Mouse (Mus musculus) midbrain, embryonic 14.5 days (tissue): ENCODE data around the gene Mdfi. TPM values are rescaled to one million over a fixed set of nuclear protein-coding genes. Genes with fewer than 3 reads are reported as not detected.

ENCODE experiments used
- ATAC-seq: fragments of 200-750 bp; cut with Nextera tagmentation; 2 replicates; pipeline ENCODE4 v1.8.0; 2017; ENCODE audit warnings: moderate number of reproducible peaks, moderate library complexity; ENCODE audit not compliant: low FRiP score, low TSS enrichment
- DNase-seq: peaks from one replicate; pipeline ENCODE4 v3.0.0-alpha.2; 2015
- H3K27ac ChIP-seq: fragments of 300-500 bp; sonication (generic); replicated peaks from 2 replicates; pipeline ENCODE4 v1.5.1; 2014; ENCODE audit warnings: mild to moderate bottlenecking, low read depth, low read length, moderate library complexity
- H3K27me3 ChIP-seq: fragments of 300-500 bp; sonication (generic); 2 replicates; pipeline ENCODE4 v1.6.1; 2014; ENCODE audit warnings: low read length, control low read depth, mixed read lengths; ENCODE audit not compliant: control insufficient read depth, insufficient read depth
- H3K36me3 ChIP-seq: fragments of 300-500 bp; sonication (generic); 2 replicates; pipeline ENCODE4 v1.6.1; 2014; ENCODE audit warnings: low read length, control low read depth; ENCODE audit not compliant: control insufficient read depth, insufficient read depth
- H3K4me1 ChIP-seq: fragments of 300-500 bp; sonication (generic); 2 replicates; pipeline ENCODE4 v1.6.1; 2014; ENCODE audit warnings: mild to moderate bottlenecking, antibody characterized with exemption, low read length, control low read depth; ENCODE audit not compliant: control insufficient read depth, insufficient read depth
- H3K4me2 ChIP-seq: fragments of 300-500 bp; sonication (generic); 2 replicates; pipeline ENCODE4 v1.6.1; 2014; ENCODE audit warnings: mild to moderate bottlenecking, low read length, moderate library complexity
- H3K4me3 ChIP-seq: fragments of 300-500 bp; sonication (generic); replicated peaks from 2 replicates; pipeline ENCODE4 v1.5.1; 2014; ENCODE audit warnings: low read depth, low read length
- H3K9ac ChIP-seq: fragments of 300-500 bp; sonication (generic); replicated peaks from 2 replicates; pipeline ENCODE4 v1.6.1; 2014; ENCODE audit warnings: mild to moderate bottlenecking, low read length, moderate library complexity
- H3K9me3 ChIP-seq: fragments of 300-500 bp; sonication (generic); 2 replicates; pipeline ENCODE4 v1.6.1; 2016; ENCODE audit warnings: low read length, control low read depth, mixed read lengths; ENCODE audit not compliant: control insufficient read depth
- WGBS: fragments of 180-500 bp; shearing (Covaris S2); extraction: QIAGEN DNeasy Blood & Tissue Kit; methylation state at CpG from one replicate; pipeline ENCODE4 v1.1.7; 2014; 5-methylcytosine and 5-hydroxymethylcytosine counted together
- polyA plus RNA-seq: library from polyadenylated mRNA; unstranded; fragments of >200 nt; fragmentation: Nextera tagmentation; extraction: Ambion mirVana; gene quantifications from 2 replicates; pipeline ENCODE4 v1.2.1, GENCODE M21; 2014

Mdfi gene
- polyA plus RNA-seq, 1 experiment from 2014 or later, result 8.3 TPM

DNA sequence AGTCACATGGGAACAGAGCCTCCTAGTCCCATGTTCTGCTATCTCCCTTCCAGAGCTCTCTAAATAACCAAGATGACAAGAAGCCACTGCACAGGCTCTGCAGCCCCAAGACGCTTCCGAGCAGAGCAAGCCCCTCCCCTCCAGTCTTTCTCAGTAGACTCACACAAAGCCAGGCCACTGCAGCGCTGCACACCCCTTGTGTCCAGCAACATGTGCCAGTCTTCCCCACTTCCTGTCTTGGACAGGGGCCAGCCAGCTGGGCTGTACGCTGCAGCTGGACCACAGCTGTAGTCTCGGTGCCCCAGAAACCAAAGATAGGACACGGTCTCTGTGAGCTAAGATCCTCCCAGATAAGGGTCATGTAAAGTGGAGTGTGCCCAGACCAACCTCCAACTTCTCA is 3.3 kb upstream of the Mdfi start:
- Histone ChIP-seq H3K36me3 (no peaks in the 10 kb centered on the region), H3K9me3 (no peaks in the 10 kb centered on the region), H3K4me2 (no peak overlapping the region), H3K27me3 (peaks cover 30% of the 10 kb centered on the region), H3K4me3 (no peak overlapping the region), H3K27ac (no peak overlapping the region), H3K4me1 (peaks cover 7% of the 10 kb centered on the region; the same call in 1 of the 2 replicates), H3K9ac (no peak overlapping the region)
- ATAC-seq, result no peak
- WGBS, result 59% methylated on average over 6 of the region's 6 CpGs
- DNase-seq, result no peak

- H3K4me3 ChIP-seq, result peak overlapping the region; percentile 50
- ATAC-seq (no peak), DNase-seq (no peak)
- H3K36me3 ChIP-seq, result no peaks in the 10 kb centered on the region
- H3K27me3 ChIP-seq, result peaks cover 34% of the 10 kb centered on the region
- peak overlapping the region; percentile 88 for H3K4me2 ChIP-seq
- under 1% methylated on average over 45 of the region's 45 CpGs for WGBS
- H3K4me1 ChIP-seq, result peaks cover 15% of the 10 kb centered on the region; the same call in 1 of the 2 replicates
- H3K9me3 ChIP-seq, result no peaks in the 10 kb centered on the region
- H3K27ac ChIP-seq, result no peak overlapping the region
- peak overlapping the region; percentile 20; the same call in 1 of the 2 replicates for H3K9ac ChIP-seq
Measured at GRCm38 (mm10) chr17:47833628-47834481, 636 bp downstream of the Mdfi start.

DNA sequence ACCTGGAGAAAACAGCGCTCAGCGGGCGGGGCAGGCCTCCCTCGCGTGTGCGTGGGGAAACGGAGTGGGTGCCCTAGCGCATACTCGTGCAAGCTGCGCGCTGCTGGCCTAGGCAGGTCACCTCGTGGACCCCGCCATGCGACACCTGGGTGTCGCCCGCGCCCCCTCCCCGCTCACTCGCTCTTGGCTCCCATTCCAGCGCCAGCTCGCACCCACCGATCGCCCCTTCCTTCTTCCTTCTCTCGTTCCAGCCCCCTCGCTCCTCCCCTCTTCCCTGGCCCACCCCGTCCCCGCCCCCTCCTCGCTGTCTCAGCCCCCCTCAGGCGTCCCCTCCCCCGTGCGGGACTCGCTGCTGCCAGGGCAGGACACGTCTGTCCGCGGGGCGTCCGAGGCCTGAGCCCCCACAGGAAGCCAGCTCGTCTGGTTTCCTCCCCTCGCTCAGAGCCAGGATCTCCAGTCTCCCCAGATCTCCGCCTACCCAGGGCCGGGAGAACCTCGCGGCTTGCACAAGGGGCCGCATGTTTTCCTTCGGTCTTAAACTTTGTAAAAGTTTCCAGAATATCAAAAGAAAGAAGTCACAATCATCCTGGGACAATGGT is 1.4 kb downstream of the Mdfi start:
- ATAC-seq (peak; percentile 51), DNase-seq (peak; percentile 70)
- H3K4me3 ChIP-seq, result peak overlapping the region; percentile 50
- H3K4me2 ChIP-seq, result peak overlapping the region; percentile 88
- H3K9ac ChIP-seq, result peak overlapping the region; percentile 49
- no peaks in the 10 kb centered on the region for H3K9me3 ChIP-seq
- no peak overlapping the region for H3K27ac ChIP-seq
- H3K27me3 ChIP-seq, result peaks cover 34% of the 10 kb centered on the region
- H3K36me3 ChIP-seq, result no peaks in the 10 kb centered on the region
- WGBS, result under 1% methylated on average over 45 of the region's 45 CpGs
- peaks cover 15% of the 10 kb centered on the region; the same call in 1 of the 2 replicates for H3K4me1 ChIP-seq

GRCm38 (mm10) chr17:47832501-47833028 is 1.9 kb downstream of the Mdfi start:
- Histone ChIP-seq H3K4me2 (peak overlapping the region; percentile 88), H3K4me3 (peak overlapping the region; percentile 50), H3K27me3 (peaks cover 34% of the 10 kb centered on the region), H3K9ac (peak overlapping the region; percentile 49), H3K36me3 (no peaks in the 10 kb centered on the region), H3K9me3 (no peaks in the 10 kb centered on the region), H3K4me1 (peaks cover 15% of the 10 kb centered on the region; the same call in 1 of the 2 replicates), H3K27ac (no peak overlapping the region)
- DNase-seq (peak; percentile 37), ATAC-seq (peak; percentile 65)
- WGBS, result under 1% methylated on average over 17 of the region's 17 CpGs

DNA sequence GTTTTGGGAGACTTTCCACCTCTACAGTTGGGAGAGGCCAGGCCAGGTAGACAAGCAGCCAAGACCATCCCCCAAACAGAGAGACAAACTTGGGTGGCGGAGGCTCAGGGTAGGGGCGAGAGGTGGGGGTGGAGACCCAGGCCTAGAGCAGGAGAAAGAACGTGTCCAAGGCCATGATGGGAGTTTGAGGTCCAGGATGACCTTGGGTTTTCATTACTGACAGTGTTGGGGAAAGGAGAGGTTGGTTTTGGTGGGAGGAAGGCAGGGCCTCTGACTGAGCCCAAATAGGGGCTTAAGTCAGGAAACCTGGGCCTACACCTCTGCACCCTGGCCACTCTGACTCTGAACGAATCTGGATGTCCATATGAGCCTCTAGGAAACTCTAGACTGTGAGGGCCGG is 2.7 kb downstream of the Mdfi start:
- H3K36me3 ChIP-seq, result no peaks in the 10 kb centered on the region
- peaks cover 15% of the 10 kb centered on the region; the same call in 1 of the 2 replicates for H3K4me1 ChIP-seq
- H3K4me3 ChIP-seq, result 0 out of 2 replicates have a peak overlapping the region, but pooled peaks have one; percentile 50
- WGBS, result 37% methylated on average over 5 of the region's 5 CpGs
- peaks cover 34% of the 10 kb centered on the region for H3K27me3 ChIP-seq
- H3K4me2 ChIP-seq, result peak overlapping the region; percentile 88
- H3K27ac ChIP-seq, result no peak overlapping the region
- no peaks in the 10 kb centered on the region for H3K9me3 ChIP-seq
- ATAC-seq, result no peak
- no peak overlapping the region for H3K9ac ChIP-seq
- no peak for DNase-seq

GRCm38 (mm10) chr17:47831161-47831560 is 3.3 kb downstream of the Mdfi start:
- Histone ChIP-seq H3K4me3 (no peak overlapping the region), H3K4me1 (peaks cover 15% of the 10 kb centered on the region; the same call in 1 of the 2 replicates), H3K27ac (no peak overlapping the region), H3K36me3 (no peaks in the 10 kb centered on the region), H3K4me2 (peak overlapping the region; percentile 88), H3K9ac (no peak overlapping the region), H3K27me3 (peaks cover 34% of the 10 kb centered on the region), H3K9me3 (no peaks in the 10 kb centered on the region)
- 4% methylated on average over 9 of the region's 9 CpGs for WGBS
- no peak for ATAC-seq
- DNase-seq, result peak; percentile 37

DNA sequence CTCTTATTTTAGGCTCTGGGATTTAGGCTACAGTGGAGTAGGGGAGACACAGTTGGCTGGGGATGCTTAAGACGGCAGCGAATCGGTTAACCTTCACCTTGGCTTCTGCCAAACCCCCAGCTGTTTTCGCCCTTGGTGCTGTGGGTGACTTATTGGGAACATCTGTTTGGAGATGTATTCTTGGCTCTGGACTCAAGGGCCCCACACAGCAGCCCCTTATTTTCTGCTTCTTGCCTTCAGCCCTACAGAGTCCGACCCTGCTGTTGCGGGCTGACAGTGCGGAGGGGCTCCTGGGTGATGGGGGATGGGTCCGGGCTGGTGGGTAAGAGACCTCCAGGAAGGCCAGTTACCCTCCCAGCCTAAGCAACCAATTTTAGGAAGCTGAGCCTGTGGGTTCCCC is 13.2 kb downstream of the Mdfi start:
- H3K9me3 ChIP-seq, result no peaks in the 10 kb centered on the region
- no peaks in the 10 kb centered on the region for H3K27me3 ChIP-seq
- H3K36me3 ChIP-seq, result no peaks in the 10 kb centered on the region
- H3K9ac ChIP-seq, result no peak overlapping the region
- H3K4me3 ChIP-seq, result no peak overlapping the region
- no peaks in the 10 kb centered on the region for H3K4me1 ChIP-seq
- ATAC-seq, result no peak
- WGBS, result 75% methylated on average over 8 of the region's 8 CpGs
- H3K27ac ChIP-seq, result no peak overlapping the region
- DNase-seq, result no peak
- no peak overlapping the region for H3K4me2 ChIP-seq

GRCm38 (mm10) chr17:47818038-47818725 is 16.3 kb downstream of the Mdfi start:
- Histone ChIP-seq H3K4me3 (no peak overlapping the region), H3K36me3 (no peaks in the 10 kb centered on the region), H3K9me3 (no peaks in the 10 kb centered on the region), H3K27me3 (no peaks in the 10 kb centered on the region), H3K4me2 (no peak overlapping the region), H3K9ac (no peak overlapping the region), H3K27ac (no peak overlapping the region), H3K4me1 (0 out of 2 replicates have a peak, but pooled peaks cover 5% of the 10 kb centered on the region)
- DNase-seq (no peak), ATAC-seq (no peak)
- WGBS, result 88% methylated on average over 13 of the region's 13 CpGs
